Mouse (Mus musculus) ovary, postnatal 10 days (tissue): ENCODE measurements at regions not wholly inside any gene's neighbourhood (a gene's known extent, or its start where the extent isn't known, plus 50 kb on each side); places are given as distances from the start of the nearest gene placed in this dataset.
"Not testable (repeated sequence)": the region's sequence is repeated elsewhere in the genome, so short reads cannot be mapped to it uniquely, and the experiment has no call there.

Experiments used
- DNase-seq: peaks from one replicate; pipeline ENCODE4 v3.0.0; 2022; ENCODE audit warnings: low spot score

- DNase-seq, result not testable (repeated sequence)
These were observed 104.7 kb upstream of the Atg7 start for GRCm38 (mm10) chr6:114538185-114538584.

DNA sequence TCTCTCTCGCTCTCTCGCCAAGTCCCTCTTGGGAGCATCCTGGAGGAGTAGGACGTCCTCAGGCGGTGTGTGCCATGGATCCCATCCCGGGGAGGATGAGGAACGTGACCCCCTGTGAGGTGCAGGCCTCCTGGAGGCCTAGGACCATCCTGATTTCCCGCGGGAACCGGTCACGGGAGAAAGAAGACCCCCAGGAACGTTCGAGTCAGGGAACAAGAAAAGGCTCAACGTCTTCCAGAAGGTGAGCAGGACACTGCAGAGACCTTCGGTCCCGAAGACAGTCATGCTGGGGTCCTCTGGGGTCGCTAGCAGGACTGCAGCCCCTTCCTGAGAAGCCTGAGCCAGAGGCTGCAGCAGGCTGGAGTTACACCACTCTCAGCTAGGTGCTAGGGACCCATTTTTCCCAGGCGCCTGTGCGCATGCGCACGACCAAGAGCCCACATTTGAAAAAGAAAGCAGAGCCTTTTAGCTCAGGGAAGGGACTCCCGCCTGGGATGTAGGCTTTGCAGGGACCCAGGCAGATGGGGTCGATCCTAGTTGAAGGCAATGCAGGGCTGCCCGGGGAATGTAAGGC is 92.7 kb upstream of the Atg7 start:
- DNase-seq, result not testable (repeated sequence)

- not testable (repeated sequence) for DNase-seq
These were observed 89.8 kb upstream of the Atg7 start for GRCm38 (mm10) chr6:114553072-114553471.

DNA sequence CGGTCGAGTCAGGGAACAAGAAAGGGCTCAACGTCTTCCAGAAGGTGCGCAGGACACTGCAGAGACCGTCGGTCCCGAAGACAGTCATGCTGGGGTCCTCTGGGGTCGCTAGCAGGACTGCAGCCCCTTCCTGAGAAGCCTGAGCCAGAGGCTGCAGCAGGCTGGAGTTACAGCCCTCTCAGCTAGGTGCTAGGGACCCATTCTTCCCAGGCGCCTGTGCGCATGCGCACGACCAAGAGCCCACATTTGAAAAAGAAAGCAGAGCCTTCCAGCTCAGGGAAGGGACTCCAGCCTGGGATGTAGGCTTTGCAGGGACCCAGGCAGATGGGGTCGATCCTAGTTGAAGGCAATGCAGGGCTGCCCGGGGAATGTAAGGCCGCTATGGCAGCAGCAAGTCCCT is 87.7 kb upstream of the Atg7 start:
- DNase-seq, result not testable (repeated sequence)

GRCm38 (mm10) chr6:114577319-114577718 is 65.6 kb upstream of the Atg7 start:
- peak; percentile 18 for DNase-seq
